Mouse (Mus musculus): ENCODE results near the gene Nfe2l2. TPM values are rescaled to one million over a fixed set of nuclear protein-coding genes. Genes with fewer than 3 reads are reported as not detected.

The Nfe2l2 gene
- polyA plus RNA-seq (2017; shearing (Covaris generic)): 88.5 TPM

DNA sequence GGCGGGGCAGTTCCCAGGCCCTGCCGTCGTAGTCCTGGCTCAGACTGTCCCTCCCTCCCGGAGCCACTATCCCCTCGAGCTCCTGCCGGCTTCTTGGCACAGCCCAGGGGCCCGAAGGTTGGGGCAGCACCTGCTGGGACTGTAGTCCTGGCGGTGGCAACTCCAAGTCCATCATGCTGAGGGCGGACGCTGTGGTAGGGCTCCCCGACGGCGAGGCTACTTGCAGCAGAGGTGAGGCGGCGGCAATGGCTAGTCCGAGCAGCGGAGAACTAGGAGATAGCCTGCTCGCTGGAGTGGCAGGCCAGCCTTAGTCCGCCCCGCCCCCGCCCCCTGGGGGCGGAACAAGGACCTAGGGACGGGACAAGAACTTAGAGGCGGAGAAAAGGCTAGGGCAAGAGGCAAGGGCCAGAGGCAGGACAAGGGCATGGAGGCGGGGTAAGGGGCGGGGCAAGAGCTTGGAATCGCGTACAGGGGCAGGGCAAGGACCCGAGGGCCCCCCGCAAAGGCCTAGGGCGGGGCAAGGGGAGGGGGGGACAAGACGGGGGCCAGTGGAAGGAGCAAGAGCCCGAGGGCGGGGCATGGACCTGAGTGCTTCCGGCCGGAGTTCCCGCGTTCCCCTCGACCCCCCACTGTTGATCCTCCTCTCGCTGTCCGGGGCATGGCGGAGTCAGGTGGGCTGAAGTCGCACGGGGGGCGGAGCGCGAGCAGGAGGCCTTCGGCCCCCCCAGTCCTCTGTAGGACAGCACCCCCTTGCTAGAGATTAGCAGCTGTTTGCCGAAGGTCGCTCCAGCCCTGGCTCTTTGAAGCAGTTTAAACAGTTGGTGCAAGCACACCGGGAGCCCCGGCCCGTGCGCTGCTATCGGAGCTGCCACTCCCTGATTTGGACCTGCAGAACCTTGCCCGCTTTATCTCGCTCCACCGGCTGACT is at the start of gene Nfe2l2:
TSS of gene Nfe2l2 (minus strand) at position 408 of the 928 bp plus-strand sequence.

DNA sequence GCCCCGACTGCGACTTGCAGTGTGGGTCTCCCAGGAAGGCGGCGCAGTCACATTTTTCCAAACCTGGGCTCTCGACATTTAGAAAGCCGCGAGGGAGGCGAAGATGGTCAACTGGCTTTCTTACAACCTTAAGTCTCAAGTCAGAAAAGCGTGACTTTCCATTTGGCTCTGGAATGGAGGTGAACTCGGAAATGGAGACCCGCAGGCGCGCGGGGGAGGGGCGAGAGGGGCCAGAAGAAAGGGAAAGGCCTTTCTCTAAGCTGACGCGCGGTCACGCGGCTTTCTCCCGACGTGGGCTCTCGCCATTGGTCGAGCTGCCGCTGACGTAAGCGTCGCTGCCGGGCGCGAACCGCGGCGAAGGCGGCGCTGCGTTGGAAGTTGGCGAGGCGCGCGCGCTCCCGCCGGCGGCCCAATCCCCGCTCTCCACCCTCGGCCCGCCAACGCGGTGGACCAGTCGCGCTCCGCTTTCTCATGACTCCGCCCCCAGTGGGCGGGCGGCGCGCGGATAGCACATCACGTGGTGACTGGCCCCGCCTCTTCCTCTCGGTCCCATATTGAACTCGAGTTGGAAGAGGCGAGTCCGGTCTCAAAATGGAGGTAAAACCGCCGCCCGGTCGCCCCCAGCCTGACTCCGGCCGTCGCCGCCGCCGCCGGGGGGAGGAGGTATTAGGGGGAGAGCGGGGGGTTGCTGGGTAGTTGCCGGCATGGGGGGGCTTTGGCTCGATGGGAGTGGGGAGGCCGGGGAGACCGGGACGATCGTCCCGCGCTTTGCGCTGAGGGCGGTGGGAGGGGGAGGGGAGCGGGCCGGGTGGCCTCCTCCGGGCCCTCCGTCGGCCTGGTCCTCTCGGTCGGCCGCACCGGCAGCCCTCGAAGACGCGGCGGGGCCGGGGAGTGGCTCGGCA is 45.5 kb downstream of the Nfe2l2 start, which contains the start of gene Hnrnpa3:
TSS of gene Hnrnpa3 (plus strand) at position 535 of the 902 bp plus-strand sequence.

Other genes starting within 250 kb of the Nfe2l2 start
- gene Hnrnpa3, start 45.4 kb downstream of the Nfe2l2 start, polyA plus RNA-seq (2017; shearing (Covaris generic)): 109 TPM
- gene Agps, start 127.5 kb upstream of the Nfe2l2 start, polyA plus RNA-seq (2017; shearing (Covaris generic)): 72.7 TPM
- gene Ttc30b, start 233.9 kb upstream of the Nfe2l2 start, polyA plus RNA-seq (2017; shearing (Covaris generic)): not detected

All from naive thymus-derived CD4-positive, alpha-beta T cell, adult 5 months (primary cell).